Mouse (Mus musculus) midbrain, embryonic 13.5 days (tissue): ENCODE results near the gene Dis3l2. TPM values are rescaled to one million over a fixed set of nuclear protein-coding genes. Genes with fewer than 3 reads are reported as not detected.

Source experiments
- ATAC-seq: fragments of 200-750 bp; cut with Nextera tagmentation; 2 replicates; pipeline ENCODE4 v1.8.0; 2017; ENCODE audit warnings: mild to moderate bottlenecking, moderate TSS enrichment, moderate library complexity
- H3K27ac ChIP-seq: fragments of 300-500 bp; sonication (generic); 2 replicates; pipeline ENCODE4 v1.5.1; 2015; ENCODE audit warnings: inconsistent platforms, mild to moderate bottlenecking, moderate library complexity
- H3K27me3 ChIP-seq: fragments of 300-500 bp; sonication (generic); 2 replicates; pipeline ENCODE4 v1.6.1; 2015; ENCODE audit warnings: mild to moderate bottlenecking, inconsistent platforms
- H3K36me3 ChIP-seq: fragments of 300-500 bp; sonication (generic); 2 replicates; pipeline ENCODE4 v1.6.1; 2015; ENCODE audit warnings: mild to moderate bottlenecking, inconsistent platforms
- H3K4me1 ChIP-seq: fragments of 300-500 bp; sonication (generic); replicated peaks from 2 replicates; pipeline ENCODE4 v1.6.1; 2015; ENCODE audit warnings: inconsistent platforms
- H3K4me2 ChIP-seq: fragments of 300-500 bp; sonication (generic); replicated peaks from 2 replicates; pipeline ENCODE4 v1.6.1; 2015; ENCODE audit warnings: moderate library complexity, mild to moderate bottlenecking, inconsistent platforms
- H3K4me3 ChIP-seq: fragments of 300-500 bp; sonication (generic); replicated peaks from 2 replicates; pipeline ENCODE4 v1.5.1; 2015; ENCODE audit warnings: mild to moderate bottlenecking, inconsistent platforms
- H3K9ac ChIP-seq: fragments of 300-500 bp; sonication (generic); replicated peaks from 2 replicates; pipeline ENCODE4 v1.6.1; 2015; ENCODE audit warnings: mild to moderate bottlenecking, inconsistent platforms
- H3K9me3 ChIP-seq: fragments of 300-500 bp; sonication (generic); 2 replicates; pipeline ENCODE4 v1.6.1; 2016; ENCODE audit warnings: mild to moderate bottlenecking, inconsistent platforms
- WGBS: fragments of 180-500 bp; shearing (Covaris S2); methylation state at CpG from one replicate; pipeline ENCODE4 v1.1.7; 2015; 5-methylcytosine and 5-hydroxymethylcytosine counted together
- polyA plus RNA-seq: library from polyadenylated mRNA; unstranded; fragments of >200 nt; fragmentation: Nextera tagmentation; extraction: Ambion mirVana; gene quantifications from 2 replicates; pipeline ENCODE4 v1.2.1, GENCODE M21; 2015

Dis3l2 gene
- polyA plus RNA-seq, 1 experiment from 2014 or later, result 43.2 TPM

DNA sequence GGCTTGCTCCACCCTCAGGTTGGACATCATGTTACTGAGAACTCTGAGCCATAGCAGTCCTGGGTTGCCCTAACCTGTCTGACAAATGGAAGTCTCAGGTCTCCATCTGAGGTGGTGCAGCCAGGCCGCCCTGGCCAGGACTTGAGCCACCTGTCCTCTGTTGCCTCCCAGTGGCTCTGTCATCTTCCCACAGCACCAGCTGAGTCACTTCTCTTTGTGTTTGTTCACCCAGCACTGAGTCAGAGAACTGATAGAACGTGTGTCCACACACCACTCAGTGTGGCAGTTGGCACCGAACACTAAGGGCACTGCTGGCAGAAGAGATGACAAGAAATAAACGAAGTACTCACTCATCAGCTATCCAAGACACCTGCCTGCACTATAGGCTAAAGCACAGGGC, 347.8 kb downstream of the Dis3l2 start:
- Histone ChIP-seq H3K9ac (no peak overlapping the region), H3K36me3 (peaks cover 33% of the 10 kb centered on the region), H3K4me3 (no peak overlapping the region), H3K4me1 (peaks cover 14% of the 10 kb centered on the region), H3K27me3 (no peaks in the 10 kb centered on the region), H3K9me3 (no peaks in the 10 kb centered on the region), H3K4me2 (no peak overlapping the region), H3K27ac (no peak overlapping the region)
- 77% methylated on average over 4 of the region's 4 CpGs for WGBS
- ATAC-seq, result no peak

DNA sequence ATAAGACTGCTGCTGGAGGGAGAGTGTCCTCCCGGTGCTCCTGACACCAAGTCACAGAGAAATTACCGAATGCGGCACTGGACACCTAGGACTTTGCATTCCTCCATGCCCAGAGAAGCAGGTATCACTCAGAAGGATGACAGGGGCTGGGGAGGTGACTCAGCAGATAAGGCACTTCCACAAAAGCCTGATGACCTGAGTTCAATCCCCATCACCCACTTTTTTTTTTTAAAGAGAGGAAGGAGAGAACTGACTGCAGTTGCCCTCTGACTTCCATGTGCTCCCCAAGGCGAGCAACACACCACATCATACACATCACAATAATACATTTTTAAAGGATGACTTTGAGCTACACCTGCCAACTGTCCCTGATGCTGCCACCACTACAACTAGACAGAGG, 353.5 kb downstream of the Dis3l2 start:
- H3K27me3 ChIP-seq, result no peaks in the 10 kb centered on the region
- no peak overlapping the region for H3K9ac ChIP-seq
- no peaks in the 10 kb centered on the region for H3K9me3 ChIP-seq
- H3K27ac ChIP-seq, result no peak overlapping the region
- H3K4me1 ChIP-seq, result no peaks in the 10 kb centered on the region
- peaks cover 8% of the 10 kb centered on the region; the same call in 1 of the 2 replicates for H3K36me3 ChIP-seq
- 82% methylated on average over 4 of the region's 4 CpGs for WGBS
- ATAC-seq, result no peak
- no peak overlapping the region for H3K4me2 ChIP-seq
- no peak overlapping the region for H3K4me3 ChIP-seq

DNA sequence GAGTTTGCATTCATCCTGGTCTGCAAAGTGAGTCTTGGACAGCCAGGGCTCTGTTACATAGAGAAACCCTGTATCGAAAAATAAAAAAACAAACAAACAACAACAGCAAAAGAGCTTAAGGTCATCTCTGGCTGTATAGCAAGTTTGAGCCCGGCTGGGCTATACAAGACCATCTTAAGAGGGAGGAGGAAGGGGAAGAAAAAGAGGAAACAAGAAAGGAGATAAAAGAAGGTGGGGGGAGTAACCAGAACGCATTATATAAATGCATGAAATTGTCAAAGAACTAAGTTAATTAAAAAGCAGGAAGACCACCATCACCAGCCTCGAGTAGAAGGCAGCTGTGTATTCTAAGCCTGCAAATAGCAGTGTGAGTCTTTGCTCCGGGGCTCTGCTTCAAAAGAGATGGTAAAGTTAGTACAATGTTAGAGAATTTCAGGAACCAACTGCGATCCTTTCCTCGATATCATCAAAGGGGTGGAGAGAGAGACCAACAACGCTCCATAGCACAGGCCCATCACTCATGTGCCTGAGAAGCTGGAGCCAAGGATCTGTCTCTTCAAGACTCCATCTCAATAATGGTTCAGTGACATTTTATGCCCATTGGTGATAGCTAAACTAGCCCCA, 355.5 kb downstream of the Dis3l2 start:
- Histone ChIP-seq H3K4me2 (no peak overlapping the region), H3K4me1 (no peaks in the 10 kb centered on the region), H3K9ac (no peak overlapping the region), H3K36me3 (peaks cover 1% of the 10 kb centered on the region; the same call in 1 of the 2 replicates), H3K27me3 (no peaks in the 10 kb centered on the region), H3K27ac (no peak overlapping the region), H3K9me3 (peaks cover 4% of the 10 kb centered on the region; the same call in 1 of the 2 replicates), H3K4me3 (no peak overlapping the region)
- WGBS, result 82% methylated on average over 8 of the region's 8 CpGs
- ATAC-seq, result no peak

DNA sequence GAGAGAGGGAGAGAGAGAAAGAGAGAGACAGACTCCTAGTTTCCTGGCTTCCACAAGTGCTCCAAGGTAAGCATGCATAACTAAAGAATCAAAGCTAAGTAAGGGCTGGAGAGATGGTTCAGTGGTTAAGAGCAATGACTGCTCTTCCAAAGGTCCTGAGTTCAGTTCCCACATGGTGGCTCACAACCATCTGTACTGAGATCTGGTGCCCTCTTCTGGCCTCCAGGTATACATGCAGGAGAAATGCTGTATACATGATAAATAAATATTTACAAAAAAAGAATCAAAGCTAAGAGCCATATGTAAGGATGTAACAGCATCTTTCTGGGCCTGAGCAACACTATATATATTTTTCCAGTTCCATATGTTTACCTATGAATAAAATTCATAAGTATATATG, 357.3 kb downstream of the Dis3l2 start:
- Histone ChIP-seq H3K36me3 (no peaks in the 10 kb centered on the region), H3K4me3 (no peak overlapping the region), H3K27me3 (no peaks in the 10 kb centered on the region), H3K4me2 (no peak overlapping the region), H3K27ac (no peak overlapping the region), H3K4me1 (no peaks in the 10 kb centered on the region), H3K9me3 (peaks cover 4% of the 10 kb centered on the region; the same call in 1 of the 2 replicates), H3K9ac (no peak overlapping the region)
- ATAC-seq, result no peak

DNA sequence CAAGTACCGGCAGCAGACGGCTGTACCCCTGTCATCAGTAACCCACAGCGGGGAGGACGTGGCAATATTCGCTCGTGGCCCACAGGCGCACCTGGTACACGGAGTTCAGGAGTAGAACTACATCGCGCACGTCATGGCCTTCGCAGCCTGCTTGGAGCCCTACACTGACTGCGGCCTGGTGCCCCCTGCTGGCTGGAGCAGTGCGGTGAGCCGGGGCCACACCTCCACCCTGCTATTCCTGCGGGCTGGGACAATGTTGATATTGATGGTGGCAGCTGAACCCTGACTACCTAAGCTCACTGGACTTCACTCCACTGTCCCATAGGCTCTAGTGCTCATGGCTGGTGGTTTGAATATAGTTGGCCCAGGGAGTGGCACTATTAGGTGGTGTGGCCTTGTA, 367.1 kb downstream of the Dis3l2 start:
- Histone ChIP-seq H3K4me2 (no peak overlapping the region), H3K27me3 (no peaks in the 10 kb centered on the region), H3K36me3 (no peaks in the 10 kb centered on the region), H3K4me3 (no peak overlapping the region), H3K4me1 (0 out of 2 replicates have a peak, but pooled peaks cover 3% of the 10 kb centered on the region), H3K9ac (no peak overlapping the region), H3K9me3 (no peaks in the 10 kb centered on the region), H3K27ac (no peak overlapping the region)
- no peak for ATAC-seq
- 49% methylated on average over 16 of the region's 16 CpGs for WGBS

DNA sequence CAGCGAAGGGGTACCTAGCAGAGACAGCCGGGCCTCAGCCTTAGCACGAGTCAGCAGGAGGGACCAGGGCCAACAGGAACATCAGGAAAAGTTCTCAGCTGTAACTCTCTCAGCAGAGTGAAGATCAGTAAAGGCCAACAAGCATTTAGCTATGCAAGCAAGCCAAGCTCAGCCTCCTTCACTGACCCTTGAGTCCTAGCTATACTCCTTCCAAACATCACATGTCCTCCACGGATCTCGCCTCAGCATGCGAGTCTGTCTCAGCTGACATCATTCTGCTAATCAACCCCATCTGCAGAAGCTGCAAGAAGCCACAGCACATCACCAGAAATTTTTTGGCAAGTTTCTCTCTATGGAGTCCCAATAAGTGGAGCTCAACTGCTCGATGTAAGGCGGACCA, 370.2 kb downstream of the Dis3l2 start:
- no peak overlapping the region for H3K4me3 ChIP-seq
- H3K36me3 ChIP-seq, result no peaks in the 10 kb centered on the region
- H3K4me1 ChIP-seq, result no peaks in the 10 kb centered on the region
- no peak overlapping the region for H3K4me2 ChIP-seq
- no peaks in the 10 kb centered on the region for H3K9me3 ChIP-seq
- no peaks in the 10 kb centered on the region for H3K27me3 ChIP-seq
- no peak for ATAC-seq
- no peak overlapping the region for H3K9ac ChIP-seq
- 88% methylated on average over 8 of the region's 8 CpGs for WGBS
- H3K27ac ChIP-seq, result no peak overlapping the region

DNA sequence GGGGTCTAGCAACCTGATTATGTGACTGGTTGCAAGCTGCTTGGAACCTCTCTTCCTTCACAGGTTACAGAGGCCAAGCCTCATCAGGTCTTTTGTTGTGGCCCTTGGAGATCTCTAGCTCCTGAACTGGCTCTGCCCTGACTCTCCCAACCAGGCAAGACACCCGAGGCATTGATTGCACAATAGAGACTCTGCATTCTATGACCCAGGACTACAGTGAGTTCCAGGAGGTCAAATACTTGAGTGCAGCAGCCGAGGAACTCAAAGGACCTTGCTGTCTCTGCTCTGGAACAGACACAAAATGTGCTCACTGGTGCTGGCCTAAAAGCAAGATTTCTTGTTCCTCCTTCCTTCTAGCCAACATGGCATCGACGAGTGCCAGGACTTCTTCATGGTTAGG, 382.6 kb downstream of the Dis3l2 start:
- no peak overlapping the region for H3K4me3 ChIP-seq
- WGBS, result 76% methylated on average over 4 of the region's 4 CpGs
- H3K9me3 ChIP-seq, result no peaks in the 10 kb centered on the region
- no peaks in the 10 kb centered on the region for H3K4me1 ChIP-seq
- no peaks in the 10 kb centered on the region for H3K36me3 ChIP-seq
- no peaks in the 10 kb centered on the region for H3K27me3 ChIP-seq
- H3K27ac ChIP-seq, result no peak overlapping the region
- no peak overlapping the region for H3K4me2 ChIP-seq
- ATAC-seq, result no peak
- H3K9ac ChIP-seq, result no peak overlapping the region

DNA sequence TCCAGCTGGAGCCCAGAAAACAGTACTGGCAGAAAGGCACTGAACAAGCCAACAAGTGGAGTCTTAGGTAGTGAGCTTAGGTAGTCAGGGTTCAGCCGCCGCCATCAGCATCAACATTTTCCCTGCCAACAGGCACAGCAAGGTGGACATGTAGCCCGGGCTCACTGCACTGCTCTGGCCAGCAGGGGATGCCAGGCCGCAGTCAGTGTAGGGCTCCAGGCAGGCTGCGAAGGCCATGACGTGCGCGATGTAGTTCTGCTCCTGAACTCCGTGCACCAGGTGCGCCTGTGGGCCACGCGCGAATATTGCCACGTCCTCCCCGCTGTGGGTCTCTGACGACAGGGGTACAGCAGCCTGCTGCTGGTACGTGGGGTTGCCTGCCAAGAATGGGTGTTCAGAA, 383.4 kb downstream of the Dis3l2 start:
- 76% methylated on average over 17 of the region's 17 CpGs for WGBS
- Histone ChIP-seq H3K36me3 (no peaks in the 10 kb centered on the region), H3K9me3 (no peaks in the 10 kb centered on the region), H3K4me1 (no peaks in the 10 kb centered on the region), H3K4me3 (no peak overlapping the region), H3K27me3 (no peaks in the 10 kb centered on the region), H3K9ac (no peak overlapping the region), H3K27ac (no peak overlapping the region), H3K4me2 (no peak overlapping the region)
- ATAC-seq, result no peak

DNA sequence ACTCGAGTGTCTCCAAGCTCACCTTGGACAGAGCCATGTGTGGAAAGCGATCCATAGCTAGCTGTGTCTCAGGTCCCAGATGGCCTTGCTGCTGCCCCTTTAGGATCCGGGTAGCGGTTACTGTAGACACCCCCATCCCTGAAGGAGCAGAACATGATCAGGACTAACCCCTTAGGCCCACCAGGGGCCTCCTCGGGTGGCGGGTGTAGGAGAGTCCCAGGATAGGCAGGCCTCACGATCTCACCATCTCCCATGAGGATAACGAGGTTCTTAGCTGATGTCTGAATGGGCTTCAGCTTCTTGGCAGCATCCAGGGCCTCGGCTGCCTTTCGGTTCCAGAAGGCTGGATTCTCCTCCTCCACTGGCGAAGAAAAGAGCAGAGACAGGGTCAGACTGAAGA, 385.6 kb downstream of the Dis3l2 start:
- Histone ChIP-seq H3K27ac (no peak overlapping the region), H3K9me3 (no peaks in the 10 kb centered on the region), H3K4me3 (no peak overlapping the region), H3K27me3 (no peaks in the 10 kb centered on the region), H3K36me3 (no peaks in the 10 kb centered on the region), H3K4me1 (no peaks in the 10 kb centered on the region), H3K9ac (no peak overlapping the region), H3K4me2 (no peak overlapping the region)
- 88% methylated on average over 11 of the region's 11 CpGs for WGBS
- no peak for ATAC-seq

DNA sequence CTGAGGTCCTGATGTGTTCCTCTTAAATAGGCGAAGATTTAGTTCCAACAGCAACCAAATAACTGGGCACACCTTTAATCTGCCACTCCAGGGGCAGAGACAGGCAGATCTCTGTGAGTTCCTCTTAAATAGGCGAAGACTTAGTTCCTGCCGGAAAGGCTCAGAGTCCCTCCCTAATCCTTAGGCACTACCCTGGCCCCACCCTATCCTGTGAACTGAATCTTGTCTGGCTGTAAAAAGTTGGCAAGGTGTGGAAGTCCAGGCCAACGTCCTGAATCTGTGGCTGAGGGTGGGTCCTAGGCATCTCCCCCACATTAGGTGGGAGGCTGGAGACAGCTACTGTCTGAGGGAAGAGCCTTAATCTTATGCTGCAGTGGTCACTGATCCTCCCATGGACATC, 386.2 kb downstream of the Dis3l2 start, which contains the start of gene Alppl2:
Alppl2 (minus strand) TSS at position 101 of the 400 bp plus-strand sequence.
- Histone ChIP-seq H3K9me3 (no peaks in the 10 kb centered on the region), H3K27me3 (no peaks in the 10 kb centered on the region), H3K4me3 (no peak within 1 kb of the TSS), H3K36me3 (no peaks in the 10 kb centered on the region), H3K9ac (no peak within 1 kb of the TSS), H3K4me1 (no peaks in the 10 kb centered on the region), H3K4me2 (no peak within 1 kb of the TSS), H3K27ac (no peak within 1 kb of the TSS)
- 82% methylated on average over 4 of the region's 4 CpGs for WGBS
- ATAC-seq, result no peak

DNA sequence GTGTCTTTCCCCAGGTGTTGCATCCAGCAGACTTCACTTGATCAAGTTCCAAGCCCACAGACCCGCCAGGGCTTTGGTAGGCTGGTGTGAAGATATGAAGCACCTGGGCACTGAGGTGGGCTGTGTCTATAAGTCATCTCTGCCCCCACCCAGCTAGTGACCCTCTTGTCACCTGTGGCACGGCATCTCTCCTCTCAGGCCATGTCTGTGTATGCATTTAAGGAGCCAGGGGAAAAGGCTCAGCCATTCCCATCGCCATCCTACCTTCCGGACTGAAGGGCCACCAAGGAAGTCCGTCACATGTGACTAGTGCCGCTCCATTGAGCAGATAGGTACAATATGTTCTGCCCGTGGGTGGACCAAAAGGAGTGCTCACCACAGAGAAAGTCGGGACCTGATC, 392.0 kb downstream of the Dis3l2 start:
- H3K9me3 ChIP-seq, result no peaks in the 10 kb centered on the region
- no peak for ATAC-seq
- WGBS, result 81% methylated on average over 8 of the region's 8 CpGs
- H3K9ac ChIP-seq, result no peak overlapping the region
- no peaks in the 10 kb centered on the region for H3K36me3 ChIP-seq
- no peak overlapping the region for H3K27ac ChIP-seq
- H3K4me3 ChIP-seq, result no peak overlapping the region
- H3K4me2 ChIP-seq, result no peak overlapping the region
- H3K27me3 ChIP-seq, result peaks cover 4% of the 10 kb centered on the region; the same call in 1 of the 2 replicates
- H3K4me1 ChIP-seq, result peaks cover 6% of the 10 kb centered on the region

DNA sequence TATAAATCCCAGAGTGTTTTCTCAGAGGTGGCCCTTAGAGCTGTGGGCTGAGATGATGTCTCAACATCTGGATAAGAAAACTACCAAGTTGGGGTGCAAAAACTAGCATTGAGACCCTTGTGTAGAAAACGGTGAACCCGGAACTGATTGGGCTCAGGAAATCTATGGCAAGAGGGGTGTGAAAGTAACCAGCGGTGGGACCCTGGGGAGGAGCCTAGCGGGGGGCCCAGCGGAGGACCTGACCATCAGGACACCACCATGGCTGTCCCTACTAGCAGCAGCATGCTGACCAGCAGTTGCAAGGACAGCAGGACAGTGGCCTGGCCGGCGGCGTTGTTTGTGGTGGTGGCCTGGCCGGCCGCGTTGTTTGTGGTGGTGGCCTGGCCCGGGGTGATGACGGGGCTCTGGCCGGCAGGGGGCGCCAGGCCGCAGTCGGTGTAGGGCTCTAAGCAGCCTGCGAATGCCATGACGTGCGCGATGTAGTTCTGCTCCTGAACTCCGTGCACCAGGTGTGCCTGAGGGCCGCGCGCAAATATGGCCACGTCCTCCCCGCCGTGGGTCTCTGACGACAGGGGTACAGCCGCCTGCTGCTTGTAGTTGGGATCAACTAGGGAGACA, 394.9 kb downstream of the Dis3l2 start:
- no peaks in the 10 kb centered on the region for H3K9me3 ChIP-seq
- peaks cover 4% of the 10 kb centered on the region; the same call in 1 of the 2 replicates for H3K27me3 ChIP-seq
- peaks cover 6% of the 10 kb centered on the region for H3K4me1 ChIP-seq
- H3K36me3 ChIP-seq, result no peaks in the 10 kb centered on the region
- H3K4me2 ChIP-seq, result peak overlapping the region; percentile 40
- no peak overlapping the region for H3K9ac ChIP-seq
- no peak overlapping the region for H3K27ac ChIP-seq
- ATAC-seq, result peak; percentile 87
- H3K4me3 ChIP-seq, result no peak overlapping the region
- whole genome bisulfite sequencing, result 16% methylated on average over 30 of the region's 30 CpGs
